Mouse (Mus musculus) cerebral cortex, adult 2 months (tissue): ENCODE measurements around the gene Sectm1a.

Experiments used
- WGBS: fragments of 180-500 bp; shearing (Covaris S2); methylation state at CpG from one replicate; pipeline ENCODE4 v1.1.7; 2018; 5-methylcytosine and 5-hydroxymethylcytosine counted together

Sectm1a gene

GRCm38 (mm10) chr11:121047826-121048399 is 33.1 kb downstream of the Sectm1a start:
- 81% methylated on average over 2 of the region's 2 CpGs for WGBS

GRCm38 (mm10) chr11:121045286-121045685 is 35.7 kb downstream of the Sectm1a start:
- 69% methylated on average over 1 of the region's 1 CpGs for WGBS

GRCm38 (mm10) chr11:121043025-121043424 is 38.0 kb downstream of the Sectm1a start:
- 38% methylated on average over 1 of the region's 1 CpGs for WGBS

GRCm38 (mm10) chr11:121042480-121042879 is 38.5 kb downstream of the Sectm1a start:
- 80% methylated on average over 4 of the region's 4 CpGs for WGBS

- WGBS, result 76% methylated on average over 4 of the region's 4 CpGs
Measured at GRCm38 (mm10) chr11:121041636-121042035, 39.4 kb downstream of the Sectm1a start.

- WGBS, result 1% methylated on average over 4 of the region's 4 CpGs
Measured at GRCm38 (mm10) chr11:121041212-121041611, 39.8 kb downstream of the Sectm1a start.

GRCm38 (mm10) chr11:121039302-121039701 is 41.7 kb downstream of the Sectm1a start, which contains the start of gene Cd7:
Cd7 (minus strand) TSS chr11:121039418.
- WGBS, result 60% methylated on average over 5 of the region's 5 CpGs

GRCm38 (mm10) chr11:121038366-121039240 is 42.4 kb downstream of the Sectm1a start:
- 65% methylated on average over 11 of the region's 11 CpGs for WGBS

GRCm38 (mm10) chr11:121033118-121033517 is 47.9 kb downstream of the Sectm1a start:
- WGBS, result 90% methylated on average over 5 of the region's 5 CpGs

- 89% methylated on average over 7 of the region's 7 CpGs for WGBS
Measured at GRCm38 (mm10) chr11:121027259-121027658, 53.8 kb downstream of the Sectm1a start.

GRCm38 (mm10) chr11:121024163-121024562 is 56.9 kb downstream of the Sectm1a start:
- WGBS, result 44% methylated on average over 6 of the region's 6 CpGs

- WGBS, result 96% methylated on average over 5 of the region's 5 CpGs
Measured at GRCm38 (mm10) chr11:121019501-121019900, 61.5 kb downstream of the Sectm1a start.

- 57% methylated on average over 3 of the region's 3 CpGs for WGBS
Measured at GRCm38 (mm10) chr11:121017703-121018102, 63.3 kb downstream of the Sectm1a start.
